20 mouse cellular contexts compared by ENCODE assay signal in genomic region chr2:166516261-166516660, GRCm38 (mm10).
DNase-seq lines count a peak whose midpoint lies in the region; ATAC-seq and TF ChIP-seq lines count a peak whose summit lies in the region.
"Had no signal": no experiment of that assay in that cellular context is flagged by ENCODE, and none has a peak within 500 bp of the region (broad histone marks: within the 10 kb centered on the region; RNA-seq: fewer than 3 reads in every experiment).

No protein-coding gene starts in this region.

- WGBS in forebrain, embryonic 11.5 days, result 68% methylated on average over 1 of the region's 1 CpGs
- 81% methylated on average over 1 of the region's 1 CpGs for WGBS in forebrain, embryonic 14.5 days
- WGBS in kidney, embryonic 14.5 days, result 90% methylated on average over 1 of the region's 1 CpGs
- 95% methylated on average over 1 of the region's 1 CpGs for WGBS in midbrain, postnatal 0 days
- WGBS in midbrain, embryonic 14.5 days, result 83% methylated on average over 1 of the region's 1 CpGs

- H3K27ac ChIP-seq in forebrain, embryonic 11.5 days (ENCODE audit: low read depth, low read length), result peak overlapping the region; percentile 48; the same call in 1 of the 2 replicates
- no peak overlapping the region for H3K27ac ChIP-seq in forebrain, embryonic 14.5 days (ENCODE audit: low read depth, low read length)
- H3K27ac ChIP-seq in kidney, embryonic 14.5 days (ENCODE audit: low read depth, low read length), result peak overlapping the region; percentile 24; the same call in 1 of the 2 replicates
- peak overlapping the region; percentile 18; the same call in 1 of the 2 replicates for H3K27ac ChIP-seq in midbrain, postnatal 0 days (ENCODE audit: low read depth, low read length)
- no peak overlapping the region for H3K27ac ChIP-seq in midbrain, embryonic 14.5 days (replicated peaks; ENCODE audit: low read depth, low read length)
- H3K27ac ChIP-seq: embryonic facial prominence, embryonic 12.5 days; hindbrain, postnatal 0 days had no signal

- H3K9ac ChIP-seq in forebrain, embryonic 11.5 days (ENCODE audit: low read length), result no peak overlapping the region
- H3K9ac ChIP-seq in forebrain, embryonic 14.5 days (ENCODE audit: low read length), result no peak overlapping the region
- no peak overlapping the region for H3K9ac ChIP-seq in kidney, embryonic 14.5 days (ENCODE audit: low read depth, low read length)
- H3K9ac ChIP-seq in midbrain, postnatal 0 days (replicated peaks; ENCODE audit: low read length, poor library complexity, severe bottlenecking), result no peak overlapping the region
- H3K9ac ChIP-seq in midbrain, embryonic 14.5 days (replicated peaks; ENCODE audit: low read length), result no peak overlapping the region
- H3K9ac ChIP-seq: embryonic facial prominence, embryonic 12.5 days; lung, embryonic 14.5 days had no signal

- H3K4me2 ChIP-seq in forebrain, embryonic 11.5 days (ENCODE audit: low read depth, low read length, severe bottlenecking), result no peak overlapping the region
- H3K4me2 ChIP-seq in forebrain, embryonic 14.5 days (ENCODE audit: low read length), result no peak overlapping the region
- H3K4me2 ChIP-seq in kidney, embryonic 14.5 days (replicated peaks; ENCODE audit: low read depth, low read length), result no peak overlapping the region
- no peak overlapping the region for H3K4me2 ChIP-seq in midbrain, postnatal 0 days (ENCODE audit: low read depth, low read length, poor library complexity, severe bottlenecking)
- H3K4me2 ChIP-seq in midbrain, embryonic 14.5 days (ENCODE audit: low read length), result no peak overlapping the region
- H3K4me2 ChIP-seq: embryonic facial prominence, embryonic 12.5 days; lung, embryonic 14.5 days had no signal

- H3K9me3 ChIP-seq in forebrain, embryonic 11.5 days (ENCODE audit: control insufficient read depth, low read length), result no peaks in the 10 kb centered on the region
- H3K9me3 ChIP-seq in forebrain, embryonic 14.5 days (replicated peaks; ENCODE audit: control insufficient read depth, low read length), result no peaks in the 10 kb centered on the region
- H3K9me3 ChIP-seq in kidney, embryonic 14.5 days (ENCODE audit: control insufficient read depth, low read length), result no peaks in the 10 kb centered on the region
- no peaks in the 10 kb centered on the region for H3K9me3 ChIP-seq in midbrain, postnatal 0 days (ENCODE audit: low read length)
- H3K9me3 ChIP-seq in midbrain, embryonic 14.5 days (ENCODE audit: control insufficient read depth, low read length), result no peaks in the 10 kb centered on the region
- H3K9me3 ChIP-seq: embryonic facial prominence, embryonic 12.5 days had no signal

- H3K27me3 ChIP-seq in forebrain, embryonic 11.5 days (ENCODE audit: control insufficient read depth, insufficient read depth, low read length), result peaks cover 9% of the 10 kb centered on the region
- H3K27me3 ChIP-seq in forebrain, embryonic 14.5 days (replicated peaks; ENCODE audit: control insufficient read depth, insufficient read depth, low read length), result peaks cover 8% of the 10 kb centered on the region
- H3K27me3 ChIP-seq in kidney, embryonic 14.5 days (ENCODE audit: control insufficient read depth, insufficient read depth, low read length), result no peaks in the 10 kb centered on the region
- no peaks in the 10 kb centered on the region for H3K27me3 ChIP-seq in midbrain, postnatal 0 days (ENCODE audit: insufficient read depth, low read length)
- H3K27me3 ChIP-seq in midbrain, embryonic 14.5 days (ENCODE audit: control insufficient read depth, insufficient read depth, low read length), result 0 out of 2 replicates have a peak, but pooled peaks cover 4% of the 10 kb centered on the region
- H3K27me3 ChIP-seq: embryonic facial prominence, embryonic 12.5 days had no signal

- peaks cover 5% of the 10 kb centered on the region for H3K4me1 ChIP-seq in forebrain, embryonic 11.5 days (replicated peaks; ENCODE audit: control insufficient read depth, insufficient read depth, low read length)
- peaks cover 4% of the 10 kb centered on the region for H3K4me1 ChIP-seq in forebrain, embryonic 14.5 days (ENCODE audit: control insufficient read depth, insufficient read depth, low read length)
- H3K4me1 ChIP-seq in kidney, embryonic 14.5 days (ENCODE audit: control insufficient read depth, insufficient read depth, low read length), result peaks cover 11% of the 10 kb centered on the region
- 0 out of 2 replicates have a peak, but pooled peaks cover 4% of the 10 kb centered on the region for H3K4me1 ChIP-seq in midbrain, postnatal 0 days (ENCODE audit: insufficient read depth, low read length)
- peaks cover 6% of the 10 kb centered on the region for H3K4me1 ChIP-seq in midbrain, embryonic 14.5 days (ENCODE audit: control insufficient read depth, insufficient read depth, low read length)

- peak; percentile 19; the same call in 1 of the 2 replicates for TF ChIP-seq CTCF in midbrain, postnatal 0 days (IDR thresholded peaks at IDR 0.05)

- no peaks in the 10 kb centered on the region for H3K36me3 ChIP-seq in forebrain, embryonic 11.5 days (ENCODE audit: control insufficient read depth, insufficient read depth, low read length)
- H3K36me3 ChIP-seq in forebrain, embryonic 14.5 days (ENCODE audit: control insufficient read depth, insufficient read depth, low read length), result no peaks in the 10 kb centered on the region
- no peaks in the 10 kb centered on the region for H3K36me3 ChIP-seq in kidney, embryonic 14.5 days (ENCODE audit: control insufficient read depth, insufficient read depth, low read length)
- no peaks in the 10 kb centered on the region for H3K36me3 ChIP-seq in midbrain, postnatal 0 days (ENCODE audit: insufficient read depth, low read length)
- no peaks in the 10 kb centered on the region for H3K36me3 ChIP-seq in midbrain, embryonic 14.5 days (ENCODE audit: control insufficient read depth, insufficient read depth, low read length)
- H3K36me3 ChIP-seq: embryonic facial prominence, embryonic 12.5 days had no signal

- no peak for DNase-seq in forebrain, embryonic 11.5 days (ENCODE audit: low spot score)
- no peak for DNase-seq in forebrain, embryonic 14.5 days (ENCODE audit: low spot score)
- DNase-seq in kidney, adult 8-10 months, result no peak
- DNase-seq in midbrain, postnatal 0 days (ENCODE audit: low spot score), result no peak
- no peak for DNase-seq in midbrain, embryonic 14.5 days
- no peak for DNase-seq in gastrocnemius, postnatal 4 days (ENCODE audit: low spot score in 2 of 2)
- DNase-seq: adrenal gland, adult 8-10 months; cerebellum, adult 18-20 months; gastrocnemius, postnatal 36 days; heart, postnatal 10 days; kidney, adult 11 months; kidney, postnatal 36 days; liver; lung, embryonic 14.5 days; spleen, adult 18-20 months had no signal

- no peak overlapping the region for H3K4me3 ChIP-seq in forebrain, embryonic 11.5 days (ENCODE audit: low read depth, low read length)
- no peak overlapping the region for H3K4me3 ChIP-seq in forebrain, embryonic 14.5 days (ENCODE audit: low read depth, low read length)
- no peak overlapping the region for H3K4me3 ChIP-seq in kidney, embryonic 14.5 days (ENCODE audit: low read length)
- no peak overlapping the region for H3K4me3 ChIP-seq in midbrain, postnatal 0 days (ENCODE audit: low read depth, low read length)
- H3K4me3 ChIP-seq in midbrain, embryonic 14.5 days (replicated peaks; ENCODE audit: low read depth, low read length), result no peak overlapping the region
- H3K4me3 ChIP-seq: embryonic facial prominence, embryonic 12.5 days; myocyte had no signal

- ATAC-seq in forebrain, embryonic 11.5 days (replicated peaks; ENCODE audit: low FRiP score), result no peak
- no peak for ATAC-seq in forebrain, embryonic 14.5 days
- ATAC-seq in kidney, embryonic 14.5 days (ENCODE audit: low FRiP score, low TSS enrichment), result no peak
- ATAC-seq in midbrain, postnatal 0 days (ENCODE audit: low FRiP score), result no peak
- ATAC-seq in midbrain, embryonic 14.5 days (ENCODE audit: low FRiP score, low TSS enrichment), result no peak
- 0 out of 2 replicates have a peak, but pooled peaks have one; percentile 31 for ATAC-seq in megakaryocyte progenitor cell, adult 5-6 weeks (replicated peaks; ENCODE audit: poor library complexity)
- ATAC-seq: hindbrain, postnatal 0 days had no signal

Comparison
In these comparisons a context has a peak if more than half of its experiments do, and no peak if none do; other contexts are left out.
1. H3K27ac ChIP-seq: peak in forebrain, embryonic 11.5 days (single experiment), kidney, embryonic 14.5 days (single experiment) and midbrain, postnatal 0 days (single experiment); none in forebrain, embryonic 14.5 days (single experiment) and midbrain, embryonic 14.5 days (single experiment).